Mouse (Mus musculus): ENCODE measurements around the gene Mipep. TPM values are rescaled to one million over a fixed set of nuclear protein-coding genes. Genes with fewer than 3 reads are reported as not detected.

Mipep gene
- polyA plus RNA-seq, 1 experiment from 2014 or later: 25.8 TPM

DNA sequence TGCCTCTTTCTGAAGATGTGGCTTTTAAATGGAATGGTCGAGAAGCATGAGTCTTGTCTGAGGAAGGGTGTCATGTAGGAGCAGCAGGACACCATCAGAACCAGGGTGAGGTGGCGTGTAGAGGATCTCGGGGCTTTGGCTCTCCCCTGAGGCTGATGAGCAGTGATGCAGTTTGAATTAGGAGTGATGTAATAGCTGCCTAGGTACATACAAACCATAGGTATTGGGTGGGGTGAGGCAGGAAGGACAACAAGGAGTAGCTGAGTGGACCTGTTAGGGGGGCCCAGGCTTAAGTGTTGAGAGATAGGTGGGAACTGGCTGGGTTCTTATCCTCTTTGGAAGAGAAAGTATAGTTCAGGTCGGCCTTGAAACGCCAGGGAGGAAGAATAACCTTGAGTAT, 43.9 kb upstream of the Mipep start:
- Histone ChIP-seq H3K4me3 (ENCODE audit: low read depth, low read length) (no peak overlapping the region), H3K27me3 (ENCODE audit: control insufficient read depth, insufficient read depth, low read length) (no peaks in the 10 kb centered on the region), H3K36me3 (ENCODE audit: control insufficient read depth, insufficient read depth, low read length) (no peaks in the 10 kb centered on the region), H3K27ac (replicated peaks; ENCODE audit: low read depth, low read length) (no peak overlapping the region), H3K4me2 (ENCODE audit: low read depth, severe bottlenecking) (no peak overlapping the region), H3K4me1 (ENCODE audit: control insufficient read depth, insufficient read depth, low read length) (peaks cover 23% of the 10 kb centered on the region), H3K9me3 (ENCODE audit: control insufficient read depth, low read length) (no peaks in the 10 kb centered on the region), H3K9ac (ENCODE audit: low read length) (no peak overlapping the region)
- DNase-seq (ENCODE audit: low spot score) (no peak), ATAC-seq (ENCODE audit: insufficient number of reproducible peaks, low FRiP score, low TSS enrichment, low read depth) (no peak)
- 92% methylated on average over 5 of the region's 5 CpGs for WGBS

DNA sequence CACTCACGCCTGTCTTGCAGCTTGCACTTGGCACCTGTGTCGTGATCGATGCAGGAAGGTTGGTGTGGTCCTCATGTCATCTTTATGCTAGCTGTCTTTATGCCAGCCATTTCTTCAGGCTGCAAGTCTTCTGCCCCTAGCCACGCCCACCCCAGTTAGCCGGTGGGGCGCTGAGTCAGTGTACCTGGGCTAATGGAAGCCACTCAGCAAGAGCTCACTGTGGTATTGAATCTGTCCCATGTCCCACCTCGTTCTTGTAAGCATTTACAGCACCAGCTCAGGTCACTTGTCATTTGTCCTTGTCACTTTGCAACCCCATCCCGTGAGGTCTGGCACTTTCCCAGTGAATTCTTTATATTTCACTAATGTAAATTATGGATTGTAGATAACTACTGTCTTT, 43.3 kb upstream of the Mipep start:
- Histone ChIP-seq H3K9ac (ENCODE audit: low read length) (no peak overlapping the region), H3K4me1 (ENCODE audit: control insufficient read depth, insufficient read depth, low read length) (peaks cover 23% of the 10 kb centered on the region), H3K4me3 (ENCODE audit: low read depth, low read length) (no peak overlapping the region), H3K27ac (replicated peaks; ENCODE audit: low read depth, low read length) (no peak overlapping the region), H3K27me3 (ENCODE audit: control insufficient read depth, insufficient read depth, low read length) (no peaks in the 10 kb centered on the region), H3K4me2 (ENCODE audit: low read depth, severe bottlenecking) (no peak overlapping the region), H3K36me3 (ENCODE audit: control insufficient read depth, insufficient read depth, low read length) (no peaks in the 10 kb centered on the region), H3K9me3 (ENCODE audit: control insufficient read depth, low read length) (no peaks in the 10 kb centered on the region)
- WGBS: 72% methylated on average over 8 of the region's 8 CpGs
- ATAC-seq (ENCODE audit: insufficient number of reproducible peaks, low FRiP score, low TSS enrichment, low read depth): no peak
- no peak for DNase-seq (ENCODE audit: low spot score)

DNA sequence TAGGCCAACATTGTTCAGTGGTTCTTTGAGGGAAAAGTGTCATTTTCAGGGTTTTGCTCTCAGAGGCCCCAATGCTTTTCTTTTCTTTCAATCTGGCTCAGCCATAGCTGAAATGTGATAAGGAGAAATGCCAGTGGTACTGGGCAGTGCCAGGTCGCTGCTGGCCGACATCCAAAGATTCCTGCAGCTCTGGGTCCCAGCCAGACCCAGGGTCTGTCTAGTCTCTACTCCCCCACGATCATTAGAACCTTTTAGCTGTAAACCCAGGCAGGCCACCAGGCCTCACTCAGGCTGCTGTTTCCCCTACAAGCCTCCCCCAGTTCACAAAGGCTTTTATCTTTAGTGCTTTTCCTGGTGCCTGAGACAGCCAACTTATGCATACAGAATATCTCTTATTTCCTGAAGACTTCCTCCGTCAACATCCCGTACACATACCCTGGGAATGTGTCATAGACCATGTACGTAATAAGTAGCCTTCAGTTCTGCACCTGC, 42.8 kb upstream of the Mipep start:
- WGBS: 76% methylated on average over 6 of the region's 6 CpGs
- Histone ChIP-seq H3K27ac (replicated peaks; ENCODE audit: low read depth, low read length) (no peak overlapping the region), H3K9me3 (ENCODE audit: control insufficient read depth, low read length) (no peaks in the 10 kb centered on the region), H3K4me3 (ENCODE audit: low read depth, low read length) (no peak overlapping the region), H3K36me3 (ENCODE audit: control insufficient read depth, insufficient read depth, low read length) (no peaks in the 10 kb centered on the region), H3K27me3 (ENCODE audit: control insufficient read depth, insufficient read depth, low read length) (no peaks in the 10 kb centered on the region), H3K9ac (ENCODE audit: low read length) (no peak overlapping the region), H3K4me2 (ENCODE audit: low read depth, severe bottlenecking) (no peak overlapping the region), H3K4me1 (ENCODE audit: control insufficient read depth, insufficient read depth, low read length) (peaks cover 18% of the 10 kb centered on the region)
- no peak for DNase-seq (ENCODE audit: low spot score)
- no peak for ATAC-seq (ENCODE audit: insufficient number of reproducible peaks, low FRiP score, low TSS enrichment, low read depth)

DNA sequence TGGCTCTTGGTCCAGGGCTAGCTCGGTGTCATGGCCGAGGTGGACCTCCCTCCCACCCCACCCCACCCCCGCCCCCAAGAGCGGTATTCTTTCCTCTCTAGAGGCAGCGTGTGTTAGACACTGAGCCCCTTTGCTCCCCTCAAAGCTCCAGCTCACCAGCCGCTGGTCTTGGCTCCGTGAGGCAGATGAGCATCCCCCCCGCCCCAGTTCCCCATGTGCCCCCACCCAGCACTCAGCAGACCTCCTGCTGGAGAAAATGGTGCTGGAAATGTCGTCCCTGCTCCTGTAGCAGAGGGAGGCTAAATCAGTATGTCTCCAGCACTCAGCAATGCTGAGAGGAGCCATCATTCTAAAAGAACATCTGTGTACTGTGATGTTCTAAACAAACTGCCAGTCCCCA, 40.7 kb upstream of the Mipep start:
- Histone ChIP-seq H3K9ac (ENCODE audit: low read length) (no peak overlapping the region), H3K9me3 (ENCODE audit: control insufficient read depth, low read length) (no peaks in the 10 kb centered on the region), H3K27me3 (ENCODE audit: control insufficient read depth, insufficient read depth, low read length) (no peaks in the 10 kb centered on the region), H3K4me3 (ENCODE audit: low read depth, low read length) (no peak overlapping the region), H3K4me2 (ENCODE audit: low read depth, severe bottlenecking) (no peak overlapping the region), H3K36me3 (ENCODE audit: control insufficient read depth, insufficient read depth, low read length) (peaks cover 2% of the 10 kb centered on the region; the same call in 1 of the 2 replicates), H3K4me1 (ENCODE audit: control insufficient read depth, insufficient read depth, low read length) (peaks cover 6% of the 10 kb centered on the region; the same call in 1 of the 2 replicates), H3K27ac (replicated peaks; ENCODE audit: low read depth, low read length) (no peak overlapping the region)
- WGBS: 69% methylated on average over 9 of the region's 9 CpGs
- ATAC-seq (ENCODE audit: insufficient number of reproducible peaks, low FRiP score, low TSS enrichment, low read depth) (no peak), DNase-seq (ENCODE audit: low spot score) (no peak)

DNA sequence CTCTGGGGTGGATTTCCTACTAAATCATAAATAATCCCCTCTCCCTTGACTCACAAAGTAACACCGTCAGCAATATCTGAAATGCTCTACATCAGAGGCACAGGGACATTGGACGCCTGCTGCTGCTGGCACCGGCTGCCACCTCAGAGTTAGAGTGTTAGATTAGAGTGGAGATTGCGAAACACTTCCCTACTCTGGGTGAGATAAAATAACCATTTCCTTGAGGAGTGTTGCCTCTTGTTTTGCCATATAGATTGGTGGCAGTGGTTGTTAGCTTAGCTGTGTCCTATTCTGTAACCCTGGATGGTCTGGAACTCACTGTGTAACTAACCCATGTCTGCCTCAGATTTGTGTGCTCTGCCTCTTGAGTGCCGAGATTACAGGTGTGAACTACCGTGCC, 39.2 kb upstream of the Mipep start:
- no peak for DNase-seq (ENCODE audit: low spot score)
- no peaks in the 10 kb centered on the region for H3K4me1 ChIP-seq (ENCODE audit: control insufficient read depth, insufficient read depth, low read length)

DNA sequence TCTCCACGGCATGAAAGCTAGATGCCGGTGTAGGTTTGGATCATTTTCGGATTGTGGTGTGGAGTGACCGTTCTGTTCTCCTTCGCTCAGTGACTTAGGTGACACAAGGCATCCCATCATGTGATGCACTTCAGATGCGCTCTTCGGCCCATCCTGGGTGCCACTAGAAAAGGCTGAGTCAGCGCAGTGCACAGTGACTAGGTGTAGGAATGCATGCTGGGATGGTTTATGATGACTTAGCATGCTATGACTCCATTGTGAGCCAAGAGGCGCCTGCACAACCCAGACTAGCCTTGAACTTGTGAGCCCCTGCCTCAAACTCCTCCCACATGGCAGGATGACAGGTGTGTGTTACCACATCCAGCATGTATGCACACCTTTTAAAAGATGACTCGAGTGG, 38.2 kb upstream of the Mipep start:
- H3K36me3 ChIP-seq (ENCODE audit: control insufficient read depth, insufficient read depth, low read length): peaks cover 2% of the 10 kb centered on the region; the same call in 1 of the 2 replicates
- no peak overlapping the region for H3K27ac ChIP-seq (replicated peaks; ENCODE audit: low read depth, low read length)
- H3K27me3 ChIP-seq (ENCODE audit: control insufficient read depth, insufficient read depth, low read length): no peaks in the 10 kb centered on the region
- no peaks in the 10 kb centered on the region for H3K4me1 ChIP-seq (ENCODE audit: control insufficient read depth, insufficient read depth, low read length)
- no peaks in the 10 kb centered on the region for H3K9me3 ChIP-seq (ENCODE audit: control insufficient read depth, low read length)
- DNase-seq (ENCODE audit: low spot score) (no peak), ATAC-seq (ENCODE audit: insufficient number of reproducible peaks, low FRiP score, low TSS enrichment, low read depth) (no peak)
- H3K9ac ChIP-seq (ENCODE audit: low read length): no peak overlapping the region
- no peak overlapping the region for H3K4me2 ChIP-seq (ENCODE audit: low read depth, severe bottlenecking)
- no peak overlapping the region for H3K4me3 ChIP-seq (ENCODE audit: low read depth, low read length)
- 96% methylated on average over 10 of the region's 10 CpGs for WGBS

More for the DNA sequence above, 39.2 kb upstream of the Mipep start:
- H3K9ac ChIP-seq (ENCODE audit: low read length): no peak overlapping the region
- peaks cover 2% of the 10 kb centered on the region; the same call in 1 of the 2 replicates for H3K36me3 ChIP-seq (ENCODE audit: control insufficient read depth, insufficient read depth, low read length)
- ATAC-seq (ENCODE audit: insufficient number of reproducible peaks, low FRiP score, low TSS enrichment, low read depth): no peak
- H3K4me2 ChIP-seq (ENCODE audit: low read depth, severe bottlenecking): no peak overlapping the region
- no peaks in the 10 kb centered on the region for H3K27me3 ChIP-seq (ENCODE audit: control insufficient read depth, insufficient read depth, low read length)
- no peak overlapping the region for H3K4me3 ChIP-seq (ENCODE audit: low read depth, low read length)
- H3K27ac ChIP-seq (replicated peaks; ENCODE audit: low read depth, low read length): no peak overlapping the region
- 80% methylated on average over 6 of the region's 6 CpGs for WGBS
- no peaks in the 10 kb centered on the region for H3K9me3 ChIP-seq (ENCODE audit: control insufficient read depth, low read length)

DNA sequence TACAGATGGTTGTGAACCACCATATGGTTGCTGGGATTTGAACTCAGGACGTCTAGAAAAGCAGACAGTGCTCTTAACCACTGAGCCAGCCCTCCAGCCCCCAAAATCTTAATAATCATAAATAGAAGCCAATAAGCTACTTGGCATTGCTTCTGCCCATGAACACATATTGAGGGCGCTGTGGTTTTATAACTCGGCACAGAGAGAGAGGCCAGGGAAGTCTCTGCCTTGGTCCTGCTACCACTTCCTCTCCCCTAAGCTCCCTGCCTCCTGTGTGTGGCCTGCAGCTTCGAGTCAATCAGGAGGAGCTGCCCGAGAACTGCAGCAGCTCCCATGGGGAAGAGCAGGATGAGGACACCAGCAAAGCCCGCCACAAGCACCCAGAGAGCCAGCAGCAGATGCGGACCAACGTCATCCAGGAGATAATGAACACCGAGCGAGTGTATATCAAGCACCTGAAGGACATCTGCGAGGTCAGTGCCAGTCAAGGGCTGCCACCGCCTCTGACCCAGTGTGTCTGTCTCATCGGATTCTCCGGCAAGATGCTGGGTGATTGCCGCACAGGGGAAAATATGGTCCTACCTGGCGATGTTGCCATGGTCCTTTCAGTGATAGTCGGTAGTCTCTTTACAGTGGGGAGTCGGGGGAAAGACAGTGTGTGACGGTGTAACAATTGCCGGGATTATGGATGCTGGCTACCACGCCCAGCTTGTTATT, 37.1 kb upstream of the Mipep start:
- no peak for ATAC-seq (ENCODE audit: insufficient number of reproducible peaks, low FRiP score, low TSS enrichment, low read depth)
- no peaks in the 10 kb centered on the region for H3K27me3 ChIP-seq (ENCODE audit: control insufficient read depth, insufficient read depth, low read length)
- peaks cover 2% of the 10 kb centered on the region; the same call in 1 of the 2 replicates for H3K36me3 ChIP-seq (ENCODE audit: control insufficient read depth, insufficient read depth, low read length)
- no peaks in the 10 kb centered on the region for H3K4me1 ChIP-seq (ENCODE audit: control insufficient read depth, insufficient read depth, low read length)
- no peak overlapping the region for H3K27ac ChIP-seq (replicated peaks; ENCODE audit: low read depth, low read length)
- H3K9ac ChIP-seq (ENCODE audit: low read length): no peak overlapping the region
- no peaks in the 10 kb centered on the region for H3K9me3 ChIP-seq (ENCODE audit: control insufficient read depth, low read length)
- 94% methylated on average over 21 of the region's 21 CpGs for WGBS
- no peak overlapping the region for H3K4me3 ChIP-seq (ENCODE audit: low read depth, low read length)
- no peak overlapping the region for H3K4me2 ChIP-seq (ENCODE audit: low read depth, severe bottlenecking)
- DNase-seq (ENCODE audit: low spot score): no peak

DNA sequence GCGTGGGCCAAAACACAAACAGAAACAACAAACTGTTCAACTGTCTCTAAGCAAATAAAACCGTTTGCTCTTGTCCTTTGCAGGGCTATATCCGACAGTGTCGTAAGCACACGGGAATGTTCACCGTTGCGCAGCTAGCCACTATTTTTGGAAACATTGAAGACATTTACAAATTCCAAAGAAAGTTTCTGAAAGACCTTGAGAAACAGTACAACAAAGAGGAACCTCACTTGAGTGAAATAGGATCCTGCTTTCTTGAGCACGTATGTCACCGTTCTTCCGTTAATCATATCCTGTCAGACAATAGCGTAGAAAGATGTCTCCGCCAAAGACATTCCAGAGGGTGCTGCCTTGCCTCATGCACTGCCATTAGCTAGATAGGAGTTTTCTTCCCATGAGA, 34.5 kb upstream of the Mipep start:
- Histone ChIP-seq H3K27ac (replicated peaks; ENCODE audit: low read depth, low read length) (no peak overlapping the region), H3K27me3 (ENCODE audit: control insufficient read depth, insufficient read depth, low read length) (no peaks in the 10 kb centered on the region), H3K4me1 (ENCODE audit: control insufficient read depth, insufficient read depth, low read length) (no peaks in the 10 kb centered on the region), H3K4me2 (ENCODE audit: low read depth, severe bottlenecking) (no peak overlapping the region), H3K9me3 (ENCODE audit: control insufficient read depth, low read length) (no peaks in the 10 kb centered on the region), H3K9ac (ENCODE audit: low read length) (no peak overlapping the region), H3K4me3 (ENCODE audit: low read depth, low read length) (no peak overlapping the region), H3K36me3 (ENCODE audit: control insufficient read depth, insufficient read depth, low read length) (peaks cover 2% of the 10 kb centered on the region; the same call in 1 of the 2 replicates)
- ATAC-seq (ENCODE audit: insufficient number of reproducible peaks, low FRiP score, low TSS enrichment, low read depth) (no peak), DNase-seq (ENCODE audit: low spot score) (no peak)
- 93% methylated on average over 12 of the region's 12 CpGs for WGBS

Data from limb, embryonic 11.5 days (tissue).